In genomic region chr13:82942691-82943341, GRCm38 (mm10) we compare ENCODE assay signal across 8 mouse cellular contexts.
A peak's percentile ranks its signal among the peaks of the same experiment; 100 is the strongest.
DNase-seq lines count a peak whose midpoint lies in the region; ATAC-seq and TF ChIP-seq lines count a peak whose summit lies in the region.
"Had no signal": no experiment of that assay in that cellular context is flagged by ENCODE, and none has a peak within 500 bp of the region (broad histone marks: within the 10 kb centered on the region; RNA-seq: fewer than 3 reads in every experiment).

No protein-coding gene starts in this region.

- 0 out of 2 replicates have a peak overlapping the region, but pooled peaks have one; percentile 12 for H3K4me2 ChIP-seq in forebrain, embryonic 15.5 days (replicated peaks)
- H3K4me2 ChIP-seq in midbrain, embryonic 12.5 days (replicated peaks): 0 out of 2 replicates have a peak overlapping the region, but pooled peaks have one; percentile 6
- H3K4me2 ChIP-seq: embryonic facial prominence, embryonic 13.5 days had no signal

- no peak for TF ChIP-seq CTCF in brain, embryonic 14.5 days (IDR thresholded peaks at IDR 0.05; ENCODE audit: borderline replicate concordance, extremely low read depth, insufficient read depth, insufficient read length)

- no peak overlapping the region for H3K9ac ChIP-seq in forebrain, embryonic 15.5 days (replicated peaks)
- no peak overlapping the region for H3K9ac ChIP-seq in midbrain, embryonic 12.5 days (replicated peaks)
- H3K9ac ChIP-seq: embryonic facial prominence, embryonic 13.5 days had no signal

- 24% methylated on average over 11 of the region's 11 CpGs for WGBS in heart, embryonic 10.5 days
- 36% methylated on average over 11 of the region's 11 CpGs for WGBS in forebrain, embryonic 15.5 days
- 48% methylated on average over 11 of the region's 11 CpGs for WGBS in midbrain, embryonic 12.5 days

- ATAC-seq in forebrain, embryonic 15.5 days (replicated peaks): no peak
- ATAC-seq in midbrain, embryonic 12.5 days (ENCODE audit: low FRiP score, low read depth): no peak

- no peak for TF ChIP-seq POLR2A in brain, embryonic 14.5 days (IDR thresholded peaks at IDR 0.05; ENCODE audit: borderline replicate concordance, extremely low read depth, insufficient read depth, insufficient read length, poor library complexity, severe bottlenecking)

- H3K9me3 ChIP-seq in heart, embryonic 10.5 days: no peaks in the 10 kb centered on the region
- H3K9me3 ChIP-seq in forebrain, embryonic 15.5 days: no peaks in the 10 kb centered on the region
- H3K9me3 ChIP-seq in midbrain, embryonic 12.5 days: no peaks in the 10 kb centered on the region
- H3K9me3 ChIP-seq: embryonic facial prominence, embryonic 13.5 days had no signal

- H3K27ac ChIP-seq in heart, embryonic 10.5 days: peak overlapping the region; percentile 80
- H3K27ac ChIP-seq in forebrain, embryonic 15.5 days (replicated peaks): no peak overlapping the region
- H3K27ac ChIP-seq in midbrain, embryonic 12.5 days (replicated peaks): no peak overlapping the region
- H3K27ac ChIP-seq: embryonic facial prominence, embryonic 13.5 days had no signal

- intact Hi-C loops in heart, postnatal 36 days (cut with DNase I): no loop called here

- no peaks in the 10 kb centered on the region for H3K4me1 ChIP-seq in heart, embryonic 10.5 days
- peaks cover 4% of the 10 kb centered on the region; the same call in 1 of the 2 replicates for H3K4me1 ChIP-seq in forebrain, embryonic 15.5 days
- H3K4me1 ChIP-seq in midbrain, embryonic 12.5 days: 0 out of 2 replicates have a peak, but pooled peaks cover 3% of the 10 kb centered on the region
- H3K4me1 ChIP-seq: embryonic facial prominence, embryonic 13.5 days had no signal

- DNase-seq in heart, embryonic 10.5 days (ENCODE audit: low spot score): no peak
- no peak for DNase-seq in heart, postnatal 36 days
- DNase-seq in brain, embryonic 14.5 days (ENCODE audit: low read depth): peak; percentile 21
- DNase-seq in neural tube, embryonic 10.5 days (ENCODE audit: extremely low spot score, low spot score): no peak
- no peak for DNase-seq in ovary, postnatal 10 days (ENCODE audit: low spot score)

- H3K27me3 ChIP-seq in heart, embryonic 10.5 days (ENCODE audit: insufficient read depth, poor library complexity, severe bottlenecking): no peaks in the 10 kb centered on the region
- H3K27me3 ChIP-seq in forebrain, embryonic 15.5 days: no peaks in the 10 kb centered on the region
- H3K27me3 ChIP-seq in midbrain, embryonic 12.5 days: no peaks in the 10 kb centered on the region
- H3K27me3 ChIP-seq: embryonic facial prominence, embryonic 13.5 days had no signal

- H3K4me3 ChIP-seq in heart, embryonic 10.5 days: peak overlapping the region; percentile 38
- H3K4me3 ChIP-seq in forebrain, embryonic 15.5 days: no peak overlapping the region
- H3K4me3 ChIP-seq in midbrain, embryonic 12.5 days: no peak overlapping the region
- H3K4me3 ChIP-seq: embryonic facial prominence, embryonic 13.5 days had no signal

- H3K36me3 ChIP-seq in heart, embryonic 10.5 days: no peaks in the 10 kb centered on the region
- H3K36me3 ChIP-seq in forebrain, embryonic 15.5 days: no peaks in the 10 kb centered on the region
- no peaks in the 10 kb centered on the region for H3K36me3 ChIP-seq in midbrain, embryonic 12.5 days
- H3K36me3 ChIP-seq: embryonic facial prominence, embryonic 13.5 days had no signal
